Mouse (Mus musculus) thymus, adult 2 months (tissue): ENCODE results near the gene Igdcc3. TPM values are rescaled to one million over a fixed set of nuclear protein-coding genes. Genes with fewer than 3 reads are reported as not detected.

ENCODE experiments used
- DNase-seq: peaks from one replicate; pipeline ENCODE4 v3.0.0; 2021
- H3K27ac ChIP-seq: fragments of 200-500 bp; 2 replicates; pipeline ENCODE4 v1.5.1; 2012; ENCODE audit warnings: low read length, control low read depth; ENCODE audit not compliant: control insufficient read depth, insufficient read depth
- H3K27me3 ChIP-seq: fragments of 200-500 bp; 2 replicates; pipeline ENCODE4 v1.6.1; 2012; ENCODE audit warnings: mild to moderate bottlenecking, low read length, moderate library complexity, mixed read lengths; ENCODE audit not compliant: control insufficient read depth, insufficient read depth
- H3K36me3 ChIP-seq: fragments of 200-500 bp; 2 replicates; pipeline ENCODE4 v1.6.1; 2012; ENCODE audit warnings: mild to moderate bottlenecking, low read length, moderate library complexity; ENCODE audit not compliant: control insufficient read depth, insufficient read depth
- H3K4me1 ChIP-seq: fragments of 200-500 bp; replicated peaks from 2 replicates; pipeline ENCODE4 v1.6.1; 2012; ENCODE audit warnings: low read length; ENCODE audit not compliant: control insufficient read depth, insufficient read depth
- H3K4me3 ChIP-seq: fragments of 200-500 bp; 2 replicates; pipeline ENCODE4 v1.5.1; 2012; ENCODE audit warnings: mild to moderate bottlenecking, low read length, control low read depth, moderate library complexity; ENCODE audit not compliant: control insufficient read depth, insufficient read depth
- CTCF ChIP-seq: fragments of 200-500 bp; IDR thresholded peaks from 2 replicates; pipeline ENCODE4 v1.5.1; 2012; ENCODE audit warnings: mild to moderate bottlenecking, control low read depth, low read length, moderate library complexity, borderline replicate concordance; ENCODE audit not compliant: control insufficient read depth, poor library complexity, insufficient read depth; ENCODE audit errors: extremely low read depth
- POLR2A ChIP-seq: fragments of 200-500 bp; IDR thresholded peaks from 2 replicates; pipeline ENCODE4 v1.6.1; 2012; ENCODE audit warnings: mild to moderate bottlenecking, low read length, control low read depth, moderate library complexity; ENCODE audit not compliant: control insufficient read depth, poor library complexity, insufficient read depth; ENCODE audit errors: extremely low read depth
- WGBS: fragments of 180-500 bp; shearing (Covaris S2); methylation state at CpG from one replicate; pipeline ENCODE4 v1.1.7; 2018; 5-methylcytosine and 5-hydroxymethylcytosine counted together
- polyA plus RNA-seq: library from polyadenylated mRNA; depleted of rRNA; stranded (reverse); fragments of >200 nt; gene quantifications from 2 replicates; pipeline ENCODE4 v1.2.3, GENCODE M21; 2012

The Igdcc3 gene
- polyA plus RNA-seq, 1 experiment: 0.07 TPM

- Histone ChIP-seq H3K36me3 (no peaks in the 10 kb centered on the region), H3K4me1 (no peaks in the 10 kb centered on the region; the same call in 1 of the 2 replicates), H3K27me3 (peaks cover 27% of the 10 kb centered on the region), H3K4me3 (no peak overlapping the region), H3K27ac (no peak overlapping the region)
- DNase-seq: no peak
- TF ChIP-seq CTCF: no peak
- TF ChIP-seq POLR2A: no peak
- WGBS: 33% methylated on average over 8 of the region's 8 CpGs
Observed at GRCm38 (mm10) chr9:65161881-65162280, 20.9 kb downstream of the Igdcc3 start.

- no peaks in the 10 kb centered on the region; the same call in 1 of the 2 replicates for H3K4me1 ChIP-seq
- WGBS: 5% methylated on average over 60 of the region's 69 CpGs
- H3K36me3 ChIP-seq: no peaks in the 10 kb centered on the region
- no peak overlapping the region for H3K4me3 ChIP-seq
- DNase-seq: no peak
- TF ChIP-seq POLR2A (no peak), CTCF (no peak)
- H3K27ac ChIP-seq: no peak overlapping the region
- peaks cover 27% of the 10 kb centered on the region for H3K27me3 ChIP-seq
Observed at GRCm38 (mm10) chr9:65162711-65163639, 22.0 kb downstream of the Igdcc3 start.

GRCm38 (mm10) chr9:65164870-65165269 lies 23.9 kb downstream of the Igdcc3 start:
- Histone ChIP-seq H3K27me3 (peaks cover 27% of the 10 kb centered on the region), H3K4me3 (no peak overlapping the region), H3K27ac (no peak overlapping the region), H3K36me3 (no peaks in the 10 kb centered on the region), H3K4me1 (no peaks in the 10 kb centered on the region; the same call in 1 of the 2 replicates)
- 7% methylated on average over 1 of the region's 1 CpGs for WGBS
- no peak for TF ChIP-seq POLR2A
- TF ChIP-seq CTCF: no peak
- DNase-seq: no peak

GRCm38 (mm10) chr9:65166386-65166785 lies 25.4 kb downstream of the Igdcc3 start:
- TF ChIP-seq CTCF: no peak
- no peak for TF ChIP-seq POLR2A
- Histone ChIP-seq H3K4me1 (no peaks in the 10 kb centered on the region; the same call in 1 of the 2 replicates), H3K4me3 (no peak overlapping the region), H3K36me3 (no peaks in the 10 kb centered on the region), H3K27me3 (peaks cover 23% of the 10 kb centered on the region), H3K27ac (no peak overlapping the region)
- no peak for DNase-seq
- 67% methylated on average over 9 of the region's 9 CpGs for WGBS

- H3K27ac ChIP-seq: no peak overlapping the region
- no peak for TF ChIP-seq CTCF
- no peak for TF ChIP-seq POLR2A
- H3K4me3 ChIP-seq: no peak overlapping the region
- H3K27me3 ChIP-seq: peaks cover 6% of the 10 kb centered on the region
- no peak for DNase-seq
- H3K4me1 ChIP-seq: no peaks in the 10 kb centered on the region
- no peaks in the 10 kb centered on the region for H3K36me3 ChIP-seq
- 77% methylated on average over 6 of the region's 6 CpGs for WGBS
Observed at GRCm38 (mm10) chr9:65168534-65168933, 27.5 kb downstream of the Igdcc3 start.

GRCm38 (mm10) chr9:65168952-65169351 lies 28.0 kb downstream of the Igdcc3 start:
- Histone ChIP-seq H3K4me1 (no peaks in the 10 kb centered on the region), H3K27me3 (peaks cover 5% of the 10 kb centered on the region; the same call in 1 of the 2 replicates), H3K27ac (no peak overlapping the region), H3K36me3 (no peaks in the 10 kb centered on the region), H3K4me3 (no peak overlapping the region)
- whole genome bisulfite sequencing: 99% methylated on average over 4 of the region's 4 CpGs
- DNase-seq: no peak
- TF ChIP-seq POLR2A: no peak
- no peak for TF ChIP-seq CTCF
